Mouse (Mus musculus): ENCODE results near the gene Ppan.

DNA sequence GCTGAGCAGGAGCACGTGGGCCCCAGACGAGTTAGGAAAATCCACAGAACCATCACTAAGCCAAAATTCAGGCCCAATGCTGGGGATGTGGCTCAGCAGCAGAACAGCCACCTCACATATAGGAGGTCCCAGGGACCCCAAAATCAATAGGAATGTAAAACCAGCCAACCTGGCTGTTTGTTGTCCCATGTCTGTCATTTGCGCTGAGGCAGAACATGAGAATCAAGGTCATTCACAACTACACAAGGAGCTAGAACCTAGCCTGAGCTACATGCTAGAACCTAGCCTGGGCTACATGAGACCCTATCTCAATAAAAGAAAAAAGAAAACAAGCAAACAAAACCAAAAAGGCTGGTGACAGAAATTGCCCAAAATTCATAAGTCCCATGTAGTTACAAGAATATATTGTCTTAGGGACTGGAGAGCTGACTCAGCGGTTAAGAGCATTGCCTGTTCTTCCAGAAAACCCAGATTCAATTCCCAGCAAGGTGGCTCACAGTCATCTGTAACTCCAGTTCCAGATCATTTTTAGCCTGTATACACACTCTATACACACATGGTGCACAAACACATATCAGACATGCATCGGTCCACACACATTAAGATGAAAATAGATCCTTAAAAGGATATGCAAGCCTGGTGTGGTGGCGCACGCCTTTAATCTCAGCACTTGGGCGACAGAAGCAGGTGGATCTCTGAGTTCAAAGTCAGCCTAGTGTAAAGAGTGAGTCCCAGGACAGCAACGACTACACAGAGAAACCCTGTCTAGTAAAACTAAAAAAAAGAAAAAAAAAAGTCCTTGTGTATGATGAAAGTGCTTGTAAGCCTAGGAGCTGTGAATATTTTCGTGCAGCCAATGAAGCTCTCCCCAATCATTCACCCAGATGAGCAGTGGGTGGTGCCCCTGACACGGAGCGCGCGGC lies 10.6 kb upstream of the Ppan start:
- TF ChIP-seq MYOG (IDR thresholded peaks at IDR 0.05; ENCODE audit: control insufficient read depth in 1 of 3, insufficient read depth in 1 of 3, insufficient read length in 2 of 3, low read depth in 2 of 3): no peak
- no peak for TF ChIP-seq POLR2A (IDR thresholded peaks at IDR 0.05; ENCODE audit: insufficient read length, low read depth)
- no peak for TF ChIP-seq USF1 (IDR thresholded peaks at IDR 0.05; ENCODE audit: low read depth)
- peak; percentile 86 for TF ChIP-seq POLR2AphosphoS2 (IDR thresholded peaks at IDR 0.05; ENCODE audit: insufficient read length, low read depth)
- no peak for TF ChIP-seq TCF12 (IDR thresholded peaks at IDR 0.05; ENCODE audit: insufficient read depth, poor library complexity, severe bottlenecking)
- TF ChIP-seq MAX (IDR thresholded peaks at IDR 0.05; ENCODE audit: low read depth): no peak
- TF ChIP-seq E2F4 (IDR thresholded peaks at IDR 0.05; ENCODE audit: insufficient read depth): no peak

Measured in myocyte (in vitro differentiated cells).